Mouse (Mus musculus) left cerebral cortex, adult 6 months (tissue): ENCODE measurements around the gene Myf5. TPM values are rescaled to one million over a fixed set of nuclear protein-coding genes. Genes with fewer than 3 reads are reported as not detected.

Experiments
- long read RNA-seq, 2 experiments: library from polyadenylated mRNA; unstranded; transcript quantifications; one replicate each; pipeline ENCODE4 v2.0.0; 2019 to 2020
- polyA plus RNA-seq: library from polyadenylated mRNA; unstranded; fragments of <200 nt; fragmentation: Nextera tagmentation; gene quantifications from 2 replicates; pipeline ENCODE4 v1.2.3, GENCODE M21; 2021

Gene Myf5
- 0.05 TPM in 1 of 2 replicates, not detected in the other for polyA plus RNA-seq
- long read RNA-seq, experiment 1: 0 reads
- long read RNA-seq, experiment 2: 0 reads

GRCm38 (mm10) chr10:107485870-107486269, at the start of gene Myf5:
TSS of gene Myf5 (minus strand) at chr10:107486134.

GRCm38 (mm10) chr10:107494568-107494967, 8.6 kb upstream of the Myf5 start, which contains the start of gene Myf6:
TSS of gene Myf6 (minus strand) at chr10:107494737.

Other genes with a start within 250 kb of the Myf5 start
- gene Lin7a, start 214.4 kb downstream of the Myf5 start, polyA plus RNA-seq: 36.0 and 40.9 TPM in 2 replicates
- gene Myf6, start 8.6 kb upstream of the Myf5 start, polyA plus RNA-seq: not detected in 2 replicates
- 0.03 TPM in 1 of 2 replicates, not detected in the other for gene Ptprq, start 233.9 kb upstream of the Myf5 start, polyA plus RNA-seq